Mouse (Mus musculus): Measurements from ENCODE around the gene Gm6525. TPM values are rescaled to one million over a fixed set of nuclear protein-coding genes. Genes with fewer than 3 reads are reported as not detected.

Gm6525 gene
- polyA plus RNA-seq, 1 experiment = 0.12 TPM

DNA sequence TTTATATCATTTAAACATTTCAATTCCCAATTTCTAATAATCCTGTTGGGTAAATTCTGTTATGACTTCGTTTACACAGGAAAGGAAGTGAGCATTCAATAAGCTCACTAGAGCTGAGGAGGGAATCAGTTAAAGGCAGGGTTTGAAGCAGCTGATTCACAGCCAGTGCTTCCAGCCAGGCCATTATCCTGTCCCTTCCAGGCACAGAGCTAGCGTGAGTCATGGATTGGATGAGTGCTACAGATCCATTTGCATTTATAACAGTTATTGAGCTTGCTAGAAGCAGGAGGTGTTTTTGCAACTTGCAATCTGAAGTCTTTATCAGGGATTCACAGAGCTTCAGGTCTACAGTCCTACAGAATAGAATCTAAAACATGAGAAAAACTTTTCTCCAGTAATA is 33.5 kb downstream of the Gm6525 start:
- no peak overlapping the region for H3ac ChIP-seq (ENCODE audit: control insufficient read depth, insufficient read length)
- no peaks in the 10 kb centered on the region for H3K79me2 ChIP-seq (ENCODE audit: control insufficient read depth, insufficient read depth)
- no peak for TF ChIP-seq SRF (IDR thresholded peaks at IDR 0.05; ENCODE audit: control insufficient read depth, insufficient read length, low read depth)
- TF ChIP-seq USF1 (IDR thresholded peaks at IDR 0.05; ENCODE audit: low read depth) = no peak
- no peak for TF ChIP-seq MYOD1 (IDR thresholded peaks at IDR 0.05; ENCODE audit: control insufficient read depth in 1 of 3, insufficient read length in 2 of 3, low read depth in 2 of 3)
- no peak for TF ChIP-seq REST (IDR thresholded peaks at IDR 0.05; ENCODE audit: insufficient read depth, insufficient read length)
- no peak for TF ChIP-seq POLR2A (IDR thresholded peaks at IDR 0.05; ENCODE audit: insufficient read length, low read depth)
- no peak for TF ChIP-seq MAX (IDR thresholded peaks at IDR 0.05; ENCODE audit: low read depth)
- TF ChIP-seq TCF12 (IDR thresholded peaks at IDR 0.05; ENCODE audit: insufficient read depth, poor library complexity, severe bottlenecking) = no peak
- no peak for TF ChIP-seq CEBPB (IDR thresholded peaks at IDR 0.05; ENCODE audit: insufficient read depth, poor library complexity, severe bottlenecking)
- TF ChIP-seq TCF3 (IDR thresholded peaks at IDR 0.05; ENCODE audit: insufficient read length, low read depth) = no peak
- no peak for TF ChIP-seq E2F4 (IDR thresholded peaks at IDR 0.05; ENCODE audit: insufficient read depth)
- TF ChIP-seq POLR2AphosphoS2 (IDR thresholded peaks at IDR 0.05; ENCODE audit: insufficient read length, low read depth) = no peak
- no peak for TF ChIP-seq MYOG (IDR thresholded peaks at IDR 0.05; ENCODE audit: control insufficient read depth in 1 of 3, insufficient read depth in 1 of 3, insufficient read length in 2 of 3, low read depth in 2 of 3)
- H3K4me3 ChIP-seq = no peak overlapping the region
- H3K36me3 ChIP-seq (ENCODE audit: control insufficient read depth, insufficient read depth) = no peaks in the 10 kb centered on the region
- no peak overlapping the region for H3K4me2 ChIP-seq (ENCODE audit: low read depth)
- H3K27me3 ChIP-seq (ENCODE audit: control insufficient read depth, insufficient read depth, insufficient read length) = no peaks in the 10 kb centered on the region

DNA sequence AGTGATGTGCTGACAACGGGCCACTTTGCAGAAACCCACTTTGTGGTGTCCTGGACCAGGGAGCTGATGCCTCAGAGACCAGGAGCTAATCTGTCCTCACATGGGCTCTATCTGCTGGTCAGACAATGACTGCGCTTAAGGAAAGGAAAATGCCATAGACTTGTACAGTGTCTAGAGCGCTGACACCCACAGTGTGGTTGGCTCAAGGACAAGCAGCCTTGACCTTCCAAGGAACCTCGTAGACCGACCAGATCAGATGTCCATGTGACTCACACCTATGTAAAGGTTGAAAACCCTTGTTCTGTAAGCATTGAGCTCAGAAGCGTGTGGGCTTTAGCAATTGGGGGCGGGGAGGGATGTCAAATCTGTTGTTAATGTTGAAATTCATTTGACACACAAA is 34.6 kb downstream of the Gm6525 start:
- Histone ChIP-seq H3ac (ENCODE audit: control insufficient read depth, insufficient read length) (no peak overlapping the region), H3K4me2 (ENCODE audit: low read depth) (no peak overlapping the region), H3K4me3 (no peak overlapping the region), H3K79me2 (ENCODE audit: control insufficient read depth, insufficient read depth) (no peaks in the 10 kb centered on the region), H3K27me3 (ENCODE audit: control insufficient read depth, insufficient read depth, insufficient read length) (no peaks in the 10 kb centered on the region), H3K36me3 (ENCODE audit: control insufficient read depth, insufficient read depth) (no peaks in the 10 kb centered on the region)
- TF ChIP-seq MYOD1 (IDR thresholded peaks at IDR 0.05; ENCODE audit: control insufficient read depth in 1 of 3, insufficient read length in 2 of 3, low read depth in 2 of 3) (no peak), TCF3 (IDR thresholded peaks at IDR 0.05; ENCODE audit: insufficient read length, low read depth) (no peak), USF1 (IDR thresholded peaks at IDR 0.05; ENCODE audit: low read depth) (no peak), REST (IDR thresholded peaks at IDR 0.05; ENCODE audit: insufficient read depth, insufficient read length) (no peak), MAX (IDR thresholded peaks at IDR 0.05; ENCODE audit: low read depth) (no peak), MYOG (IDR thresholded peaks at IDR 0.05; ENCODE audit: control insufficient read depth in 1 of 3, insufficient read depth in 1 of 3, insufficient read length in 2 of 3, low read depth in 2 of 3) (no peak), SRF (IDR thresholded peaks at IDR 0.05; ENCODE audit: control insufficient read depth, insufficient read length, low read depth) (no peak), CEBPB (IDR thresholded peaks at IDR 0.05; ENCODE audit: insufficient read depth, poor library complexity, severe bottlenecking) (no peak), E2F4 (IDR thresholded peaks at IDR 0.05; ENCODE audit: insufficient read depth) (no peak), POLR2A (IDR thresholded peaks at IDR 0.05; ENCODE audit: insufficient read length, low read depth) (no peak), TCF12 (IDR thresholded peaks at IDR 0.05; ENCODE audit: insufficient read depth, poor library complexity, severe bottlenecking) (no peak), POLR2AphosphoS2 (IDR thresholded peaks at IDR 0.05; ENCODE audit: insufficient read length, low read depth) (no peak)

GRCm38 (mm10) chr3:84208917-84209513 is 35.1 kb downstream of the Gm6525 start:
- no peaks in the 10 kb centered on the region for H3K36me3 ChIP-seq (ENCODE audit: control insufficient read depth, insufficient read depth)
- H3ac ChIP-seq (ENCODE audit: control insufficient read depth, insufficient read length) = no peak overlapping the region
- no peak overlapping the region for H3K4me2 ChIP-seq (ENCODE audit: low read depth)
- TF ChIP-seq MYOD1 (IDR thresholded peaks at IDR 0.05; ENCODE audit: control insufficient read depth in 1 of 3, insufficient read length in 2 of 3, low read depth in 2 of 3) (no peak), MYOG (IDR thresholded peaks at IDR 0.05; ENCODE audit: control insufficient read depth in 1 of 3, insufficient read depth in 1 of 3, insufficient read length in 2 of 3, low read depth in 2 of 3) (no peak), E2F4 (IDR thresholded peaks at IDR 0.05; ENCODE audit: insufficient read depth) (no peak), SRF (IDR thresholded peaks at IDR 0.05; ENCODE audit: control insufficient read depth, insufficient read length, low read depth) (no peak)
- H3K27me3 ChIP-seq (ENCODE audit: control insufficient read depth, insufficient read depth, insufficient read length) = no peaks in the 10 kb centered on the region
- H3K79me2 ChIP-seq (ENCODE audit: control insufficient read depth, insufficient read depth) = no peaks in the 10 kb centered on the region
- H3K4me3 ChIP-seq = no peak overlapping the region

DNA sequence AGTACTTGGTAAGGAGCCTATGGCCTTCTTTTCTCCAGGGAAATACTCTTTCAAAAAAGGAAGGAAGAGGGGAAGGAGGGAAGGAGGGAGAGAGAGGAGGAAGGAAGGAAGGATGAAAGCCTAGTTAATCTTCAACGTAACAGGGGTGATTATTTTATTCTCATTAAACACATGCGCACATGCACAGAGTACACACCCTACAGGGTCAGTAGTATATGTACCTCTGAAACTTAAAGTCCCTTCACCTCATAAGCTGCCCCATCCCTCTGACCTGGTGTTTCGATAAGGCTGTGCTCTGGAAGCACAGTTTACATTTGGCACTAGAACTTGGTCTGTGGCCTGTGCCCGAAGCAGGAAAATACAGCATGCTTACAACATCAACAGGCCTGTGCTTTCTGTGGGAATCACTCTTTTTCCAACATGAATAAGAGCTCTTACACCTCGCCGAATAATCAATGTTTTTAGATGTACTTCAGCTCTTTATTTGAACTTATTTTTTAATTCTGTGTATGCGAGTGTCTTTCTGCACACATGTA is 37.5 kb downstream of the Gm6525 start:
- H3K79me2 ChIP-seq (ENCODE audit: control insufficient read depth, insufficient read depth) = no peaks in the 10 kb centered on the region
- no peak overlapping the region for H3ac ChIP-seq (ENCODE audit: control insufficient read depth, insufficient read length)
- no peaks in the 10 kb centered on the region for H3K27me3 ChIP-seq (ENCODE audit: control insufficient read depth, insufficient read depth, insufficient read length)
- H3K4me3 ChIP-seq = no peak overlapping the region
- H3K36me3 ChIP-seq (ENCODE audit: control insufficient read depth, insufficient read depth) = no peaks in the 10 kb centered on the region
- H3K4me2 ChIP-seq (ENCODE audit: low read depth) = no peak overlapping the region
- no peak for TF ChIP-seq CEBPB (IDR thresholded peaks at IDR 0.05; ENCODE audit: insufficient read depth, poor library complexity, severe bottlenecking)
- TF ChIP-seq TCF12 (IDR thresholded peaks at IDR 0.05; ENCODE audit: insufficient read depth, poor library complexity, severe bottlenecking) = no peak
- no peak for TF ChIP-seq USF1 (IDR thresholded peaks at IDR 0.05; ENCODE audit: low read depth)
- TF ChIP-seq MYOD1 (IDR thresholded peaks at IDR 0.05; ENCODE audit: control insufficient read depth in 1 of 3, insufficient read length in 2 of 3, low read depth in 2 of 3) = no peak
- no peak for TF ChIP-seq POLR2A (IDR thresholded peaks at IDR 0.05; ENCODE audit: insufficient read length, low read depth)
- no peak for TF ChIP-seq SRF (IDR thresholded peaks at IDR 0.05; ENCODE audit: control insufficient read depth, insufficient read length, low read depth)

- Histone ChIP-seq H3K36me3 (ENCODE audit: control insufficient read depth, insufficient read depth) (no peaks in the 10 kb centered on the region), H3ac (ENCODE audit: control insufficient read depth, insufficient read length) (no peak overlapping the region), H3K4me3 (no peak overlapping the region), H3K27me3 (ENCODE audit: control insufficient read depth, insufficient read depth, insufficient read length) (no peaks in the 10 kb centered on the region), H3K4me2 (ENCODE audit: low read depth) (no peak overlapping the region), H3K79me2 (ENCODE audit: control insufficient read depth, insufficient read depth) (no peaks in the 10 kb centered on the region)
- TF ChIP-seq SRF (IDR thresholded peaks at IDR 0.05; ENCODE audit: control insufficient read depth, insufficient read length, low read depth) (no peak), MYOG (IDR thresholded peaks at IDR 0.05; ENCODE audit: control insufficient read depth in 1 of 3, insufficient read depth in 1 of 3, insufficient read length in 2 of 3, low read depth in 2 of 3) (no peak), TCF12 (IDR thresholded peaks at IDR 0.05; ENCODE audit: insufficient read depth, poor library complexity, severe bottlenecking) (no peak), TCF3 (IDR thresholded peaks at IDR 0.05; ENCODE audit: insufficient read length, low read depth) (no peak), MAX (IDR thresholded peaks at IDR 0.05; ENCODE audit: low read depth) (no peak), POLR2A (IDR thresholded peaks at IDR 0.05; ENCODE audit: insufficient read length, low read depth) (no peak), CEBPB (IDR thresholded peaks at IDR 0.05; ENCODE audit: insufficient read depth, poor library complexity, severe bottlenecking) (no peak), POLR2AphosphoS2 (IDR thresholded peaks at IDR 0.05; ENCODE audit: insufficient read length, low read depth) (no peak), E2F4 (IDR thresholded peaks at IDR 0.05; ENCODE audit: insufficient read depth) (no peak), USF1 (IDR thresholded peaks at IDR 0.05; ENCODE audit: low read depth) (no peak), REST (IDR thresholded peaks at IDR 0.05; ENCODE audit: insufficient read depth, insufficient read length) (no peak)
Observed at GRCm38 (mm10) chr3:84214501-84214900, 40.6 kb downstream of the Gm6525 start.

Measured in myocyte (in vitro differentiated cells).